Mouse (Mus musculus): ENCODE measurements at regions not wholly inside any gene's neighbourhood (a gene's known extent, or its start where the extent isn't known, plus 50 kb on each side); places are given as distances from the start of the nearest gene placed in this dataset.

GRCm38 (mm10) chr13:101967466-101967865, 199.4 kb upstream of the Pik3r1 start:
- Histone ChIP-seq H3K27me3 (replicated peaks) (no peaks in the 10 kb centered on the region), H3K4me3 (no peak overlapping the region), H3K27ac (no peak overlapping the region), H3K9ac (no peak overlapping the region), H3K9me3 (no peaks in the 10 kb centered on the region), H3K4me2 (replicated peaks) (no peak overlapping the region), H3K4me1 (no peaks in the 10 kb centered on the region), H3K36me3 (no peaks in the 10 kb centered on the region)
- ATAC-seq (ENCODE audit: low FRiP score, low read depth), result no peak
- 83% methylated on average over 4 of the region's 4 CpGs for WGBS

- no peak overlapping the region for H3K4me2 ChIP-seq (replicated peaks)
- H3K27ac ChIP-seq, result no peak overlapping the region
- no peak overlapping the region for H3K4me3 ChIP-seq
- H3K27me3 ChIP-seq (replicated peaks), result no peaks in the 10 kb centered on the region
- H3K9me3 ChIP-seq, result no peaks in the 10 kb centered on the region
- no peaks in the 10 kb centered on the region for H3K36me3 ChIP-seq
- no peak overlapping the region for H3K9ac ChIP-seq
- no peak for ATAC-seq (ENCODE audit: low FRiP score, low read depth)
- H3K4me1 ChIP-seq, result no peaks in the 10 kb centered on the region
- WGBS, result 91% methylated on average over 4 of the region's 4 CpGs
Observed at GRCm38 (mm10) chr13:101976766-101977165, 208.7 kb upstream of the Pik3r1 start.

GRCm38 (mm10) chr13:101980171-101980835, 212.3 kb upstream of the Pik3r1 start:
- H3K9ac ChIP-seq, result no peak overlapping the region
- no peak overlapping the region for H3K4me3 ChIP-seq
- H3K27ac ChIP-seq, result no peak overlapping the region
- no peaks in the 10 kb centered on the region for H3K4me1 ChIP-seq
- no peaks in the 10 kb centered on the region for H3K36me3 ChIP-seq
- no peak overlapping the region for H3K4me2 ChIP-seq (replicated peaks)
- no peaks in the 10 kb centered on the region for H3K27me3 ChIP-seq (replicated peaks)
- no peaks in the 10 kb centered on the region for H3K9me3 ChIP-seq
- ATAC-seq (ENCODE audit: low FRiP score, low read depth), result no peak
- 67% methylated on average over 4 of the region's 4 CpGs for WGBS

- H3K36me3 ChIP-seq, result no peaks in the 10 kb centered on the region
- no peak overlapping the region for H3K9ac ChIP-seq
- H3K27ac ChIP-seq, result no peak overlapping the region
- H3K4me3 ChIP-seq, result no peak overlapping the region
- 86% methylated on average over 9 of the region's 9 CpGs for WGBS
- ATAC-seq (ENCODE audit: low FRiP score, low read depth), result no peak
- H3K4me2 ChIP-seq (replicated peaks), result no peak overlapping the region
- no peaks in the 10 kb centered on the region for H3K27me3 ChIP-seq (replicated peaks)
- no peaks in the 10 kb centered on the region for H3K9me3 ChIP-seq
- H3K4me1 ChIP-seq, result no peaks in the 10 kb centered on the region
Observed at GRCm38 (mm10) chr13:101988637-101989413, 220.8 kb upstream of the Pik3r1 start.

- H3K4me3 ChIP-seq, result no peak overlapping the region
- H3K9me3 ChIP-seq, result no peaks in the 10 kb centered on the region
- WGBS, result 87% methylated on average over 1 of the region's 1 CpGs
- H3K4me2 ChIP-seq (replicated peaks), result no peak overlapping the region
- H3K27me3 ChIP-seq (replicated peaks), result no peaks in the 10 kb centered on the region
- no peaks in the 10 kb centered on the region for H3K36me3 ChIP-seq
- H3K9ac ChIP-seq, result no peak overlapping the region
- no peak for ATAC-seq (ENCODE audit: low FRiP score, low read depth)
- no peaks in the 10 kb centered on the region for H3K4me1 ChIP-seq
- no peak overlapping the region for H3K27ac ChIP-seq
Observed at GRCm38 (mm10) chr13:101991729-101992128, 223.7 kb upstream of the Pik3r1 start.

- H3K27ac ChIP-seq, result no peak overlapping the region
- H3K27me3 ChIP-seq (replicated peaks), result no peaks in the 10 kb centered on the region
- ATAC-seq (ENCODE audit: low FRiP score, low read depth), result no peak
- H3K9me3 ChIP-seq, result no peaks in the 10 kb centered on the region
- H3K4me2 ChIP-seq (replicated peaks), result no peak overlapping the region
- H3K9ac ChIP-seq, result no peak overlapping the region
- H3K4me1 ChIP-seq, result no peaks in the 10 kb centered on the region
- H3K36me3 ChIP-seq, result no peaks in the 10 kb centered on the region
- 57% methylated on average over 3 of the region's 3 CpGs for WGBS
- H3K4me3 ChIP-seq, result no peak overlapping the region
Observed at GRCm38 (mm10) chr13:101994779-101995178, 226.8 kb upstream of the Pik3r1 start.

- H3K4me3 ChIP-seq, result no peak overlapping the region
- 91% methylated on average over 2 of the region's 2 CpGs for WGBS
- H3K4me2 ChIP-seq (replicated peaks), result no peak overlapping the region
- no peak overlapping the region for H3K9ac ChIP-seq
- H3K36me3 ChIP-seq, result no peaks in the 10 kb centered on the region
- H3K27me3 ChIP-seq (replicated peaks), result no peaks in the 10 kb centered on the region
- no peaks in the 10 kb centered on the region for H3K4me1 ChIP-seq
- ATAC-seq (ENCODE audit: low FRiP score, low read depth), result no peak
- H3K9me3 ChIP-seq, result no peaks in the 10 kb centered on the region
- no peak overlapping the region for H3K27ac ChIP-seq
Observed at GRCm38 (mm10) chr13:101995529-101995928, 227.5 kb upstream of the Pik3r1 start.

- no peak for ATAC-seq (ENCODE audit: low FRiP score, low read depth)
- Histone ChIP-seq H3K27ac (no peak overlapping the region), H3K9ac (no peak overlapping the region), H3K4me2 (replicated peaks) (no peak overlapping the region), H3K4me3 (no peak overlapping the region), H3K36me3 (no peaks in the 10 kb centered on the region), H3K4me1 (no peaks in the 10 kb centered on the region), H3K9me3 (no peaks in the 10 kb centered on the region), H3K27me3 (replicated peaks) (no peaks in the 10 kb centered on the region)
- 71% methylated on average over 5 of the region's 5 CpGs for WGBS
Observed at GRCm38 (mm10) chr13:101996144-101996543, 228.1 kb upstream of the Pik3r1 start.

- Histone ChIP-seq H3K4me1 (no peaks in the 10 kb centered on the region), H3K9me3 (no peaks in the 10 kb centered on the region), H3K27me3 (replicated peaks) (no peaks in the 10 kb centered on the region), H3K4me3 (no peak overlapping the region), H3K9ac (no peak overlapping the region), H3K27ac (no peak overlapping the region), H3K4me2 (replicated peaks) (no peak overlapping the region), H3K36me3 (no peaks in the 10 kb centered on the region)
- no peak for ATAC-seq (ENCODE audit: low FRiP score, low read depth)
- WGBS, result 89% methylated on average over 2 of the region's 2 CpGs
Observed at GRCm38 (mm10) chr13:101997415-101997814, 229.4 kb upstream of the Pik3r1 start.

GRCm38 (mm10) chr13:102006565-102006964, 238.5 kb upstream of the Pik3r1 start:
- no peaks in the 10 kb centered on the region for H3K36me3 ChIP-seq
- no peaks in the 10 kb centered on the region for H3K27me3 ChIP-seq (replicated peaks)
- ATAC-seq (ENCODE audit: low FRiP score, low read depth), result no peak
- no peak overlapping the region for H3K4me3 ChIP-seq
- 93% methylated on average over 5 of the region's 5 CpGs for WGBS
- H3K27ac ChIP-seq, result no peak overlapping the region
- H3K4me1 ChIP-seq, result no peaks in the 10 kb centered on the region
- H3K4me2 ChIP-seq (replicated peaks), result no peak overlapping the region
- H3K9ac ChIP-seq, result no peak overlapping the region
- no peaks in the 10 kb centered on the region for H3K9me3 ChIP-seq

GRCm38 (mm10) chr13:102011965-102012364, 243.9 kb upstream of the Pik3r1 start:
- no peaks in the 10 kb centered on the region for H3K36me3 ChIP-seq
- no peak overlapping the region for H3K4me2 ChIP-seq (replicated peaks)
- no peaks in the 10 kb centered on the region for H3K4me1 ChIP-seq
- 80% methylated on average over 2 of the region's 2 CpGs for WGBS
- ATAC-seq (ENCODE audit: low FRiP score, low read depth), result no peak
- no peak overlapping the region for H3K4me3 ChIP-seq
- H3K27ac ChIP-seq, result no peak overlapping the region
- H3K27me3 ChIP-seq (replicated peaks), result no peaks in the 10 kb centered on the region
- no peak overlapping the region for H3K9ac ChIP-seq
- H3K9me3 ChIP-seq, result no peaks in the 10 kb centered on the region

GRCm38 (mm10) chr13:102014514-102014913, 246.5 kb upstream of the Pik3r1 start:
- no peak overlapping the region for H3K9ac ChIP-seq
- H3K4me1 ChIP-seq, result no peaks in the 10 kb centered on the region
- H3K27me3 ChIP-seq (replicated peaks), result no peaks in the 10 kb centered on the region
- no peak for ATAC-seq (ENCODE audit: low FRiP score, low read depth)
- H3K4me3 ChIP-seq, result no peak overlapping the region
- WGBS, result 93% methylated on average over 2 of the region's 2 CpGs
- H3K27ac ChIP-seq, result no peak overlapping the region
- H3K36me3 ChIP-seq, result no peaks in the 10 kb centered on the region
- H3K9me3 ChIP-seq, result no peaks in the 10 kb centered on the region
- H3K4me2 ChIP-seq (replicated peaks), result no peak overlapping the region

- WGBS, result 74% methylated on average over 3 of the region's 3 CpGs
- H3K27ac ChIP-seq, result no peak overlapping the region
- no peak for ATAC-seq (ENCODE audit: low FRiP score, low read depth)
Observed at GRCm38 (mm10) chr13:102014958-102015357, 246.9 kb upstream of the Pik3r1 start.

More at GRCm38 (mm10) chr13:102014958-102015357, 246.9 kb upstream of the Pik3r1 start:
- Histone ChIP-seq H3K4me2 (replicated peaks) (no peak overlapping the region), H3K9me3 (no peaks in the 10 kb centered on the region), H3K9ac (no peak overlapping the region), H3K27me3 (replicated peaks) (no peaks in the 10 kb centered on the region), H3K36me3 (no peaks in the 10 kb centered on the region), H3K4me3 (no peak overlapping the region), H3K4me1 (no peaks in the 10 kb centered on the region)
